Mouse (Mus musculus) thymus, postnatal 10 days (tissue): ENCODE results near the gene Mrpl45.

Source experiments
- DNase-seq, 2 experiments: peaks; one replicate each; pipeline ENCODE4 v3.0.0; 2021; ENCODE audit warnings: low spot score in 2 of 2

The Mrpl45 gene

GRCm38 (mm10) chr11:97363644-97363995, 48.1 kb downstream of the Mrpl45 start:
- no peak for DNase-seq

GRCm38 (mm10) chr11:97365556-97365955, 50.0 kb downstream of the Mrpl45 start:
- DNase-seq: no peak

GRCm38 (mm10) chr11:97368501-97368900, 53.0 kb downstream of the Mrpl45 start:
- DNase-seq: no peak

GRCm38 (mm10) chr11:97370329-97371091, 55.0 kb downstream of the Mrpl45 start:
- DNase-seq: no peak

GRCm38 (mm10) chr11:97372159-97372864, 56.8 kb downstream of the Mrpl45 start:
- DNase-seq: no peak

- DNase-seq: no peak
Observed at GRCm38 (mm10) chr11:97373402-97373801, 57.9 kb downstream of the Mrpl45 start.
